Mouse (Mus musculus) C2C12 (cell line): Measurements from ENCODE around the gene Foxp3.

ENCODE experiments used
- CEBPB ChIP-seq: IDR thresholded peaks from one replicate; pipeline ENCODE4 v1.6.1; 2011; ENCODE audit warnings: low read depth, mild to moderate bottlenecking, control low read depth, moderate library complexity
- CTCF ChIP-seq: IDR thresholded peaks from one replicate; pipeline ENCODE4 v1.5.1; 2011; ENCODE audit not compliant: control insufficient read depth, insufficient read depth, insufficient read length
- MAX ChIP-seq: IDR thresholded peaks from one replicate; pipeline ENCODE4 v1.6.1; 2011; ENCODE audit warnings: mild to moderate bottlenecking, control low read depth
- MYOD1 ChIP-seq: IDR thresholded peaks from one replicate; pipeline ENCODE4 v1.6.1; 2011; ENCODE audit warnings: low read depth; ENCODE audit not compliant: control insufficient read depth, insufficient read length
- MYOG ChIP-seq: IDR thresholded peaks from one replicate; pipeline ENCODE4 v1.6.1; 2011; ENCODE audit not compliant: control insufficient read depth, insufficient read length; ENCODE audit errors: extremely low read depth

- TF ChIP-seq CEBPB (no peak), MAX (no peak), CTCF (no peak), MYOG (no peak), MYOD1 (no peak)
Observed at GRCm38 (mm10) chrX:7617889-7618551, 44.6 kb downstream of the Foxp3 start.
